Mouse (Mus musculus) macrophage (primary cell): ENCODE measurements around the gene Ago4. TPM values are rescaled to one million over a fixed set of nuclear protein-coding genes. Genes with fewer than 3 reads are reported as not detected.
"Not testable (repeated sequence)": the region's sequence is repeated elsewhere in the genome, so short reads cannot be mapped to it uniquely, and the experiment has no call there.

Experiments
- H3K27ac ChIP-seq: fragments of 350-480 bp; formaldehyde crosslinking; 2 replicates; pipeline ENCODE4 v1.9.0; 2021
- H3K36me3 ChIP-seq: fragments of 350-480 bp; formaldehyde crosslinking; 2 replicates; pipeline ENCODE4 v1.9.0; 2021; ENCODE audit errors: inconsistent target
- H3K4me3 ChIP-seq: fragments of 350-480 bp; formaldehyde crosslinking; 2 replicates; pipeline ENCODE4 v1.9.0; 2021; ENCODE audit errors: inconsistent target
- H3K79me2 ChIP-seq: fragments of 350-480 bp; formaldehyde crosslinking; 2 replicates; pipeline ENCODE4 v1.9.0; 2021; ENCODE audit errors: inconsistent target
- WGBS: methylation state at CpG from one replicate; pipeline ENCODE4 v1.1.7; 2026; ENCODE audit warnings: inconsistent platforms; ENCODE audit not compliant: missing documents; 5-methylcytosine and 5-hydroxymethylcytosine counted together
- polyA plus RNA-seq: library from polyadenylated mRNA; stranded (reverse); fragments of 250-400 nt; gene quantifications from 3 replicates; pipeline ENCODE4 v1.2.4, GENCODE M21; 2018; ENCODE audit warnings: inconsistent platforms

The Ago4 gene
- polyA plus RNA-seq, 1 experiment from 2014 or later: 6.6 TPM

GRCm38 (mm10) chr4:126545016-126545415 is 11.7 kb upstream of the Ago4 start:
- H3K4me3 ChIP-seq: no peak overlapping the region

GRCm38 (mm10) chr4:126542838-126543237 is 9.6 kb upstream of the Ago4 start:
- 20% methylated on average over 7 of the region's 7 CpGs for WGBS

More at GRCm38 (mm10) chr4:126545016-126545415, 11.7 kb upstream of the Ago4 start:
- no peaks in the 10 kb centered on the region for H3K36me3 ChIP-seq
- H3K27ac ChIP-seq: no peak overlapping the region
- H3K79me2 ChIP-seq: no peaks in the 10 kb centered on the region
- WGBS: 82% methylated on average over 1 of the region's 1 CpGs

DNA sequence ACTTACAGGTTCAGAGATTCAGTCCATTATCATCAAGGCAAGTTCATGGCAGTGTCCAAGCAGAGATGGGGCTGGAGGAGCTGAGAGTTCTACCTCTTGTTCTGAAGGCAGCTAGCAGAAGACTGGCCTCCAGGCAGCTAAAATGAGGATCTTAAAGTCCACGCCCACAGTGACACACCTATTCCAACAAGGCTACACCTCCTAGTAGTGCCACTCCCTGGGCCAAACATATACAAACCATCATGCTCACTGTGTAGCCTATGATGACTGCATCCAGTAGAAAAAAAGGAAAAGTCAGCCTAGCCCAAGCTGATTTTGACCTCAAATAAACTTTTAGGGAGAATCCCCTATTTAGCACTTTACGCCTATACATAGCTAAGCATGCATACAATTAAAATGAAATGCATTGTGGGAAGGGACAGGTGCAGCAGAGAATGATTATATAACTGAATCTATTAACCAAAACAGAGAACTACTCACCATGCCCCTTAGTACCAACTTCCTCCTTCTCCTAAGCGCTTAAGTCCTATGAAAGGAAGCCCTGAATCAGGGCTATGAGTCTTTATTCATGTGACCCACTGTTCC is 7.3 kb upstream of the Ago4 start:
- 6% methylated on average over 3 of the region's 3 CpGs for WGBS

More at GRCm38 (mm10) chr4:126542838-126543237, 9.6 kb upstream of the Ago4 start:
- no peak overlapping the region for H3K27ac ChIP-seq
- no peak overlapping the region for H3K4me3 ChIP-seq
- H3K36me3 ChIP-seq: no peaks in the 10 kb centered on the region
- no peaks in the 10 kb centered on the region for H3K79me2 ChIP-seq

DNA sequence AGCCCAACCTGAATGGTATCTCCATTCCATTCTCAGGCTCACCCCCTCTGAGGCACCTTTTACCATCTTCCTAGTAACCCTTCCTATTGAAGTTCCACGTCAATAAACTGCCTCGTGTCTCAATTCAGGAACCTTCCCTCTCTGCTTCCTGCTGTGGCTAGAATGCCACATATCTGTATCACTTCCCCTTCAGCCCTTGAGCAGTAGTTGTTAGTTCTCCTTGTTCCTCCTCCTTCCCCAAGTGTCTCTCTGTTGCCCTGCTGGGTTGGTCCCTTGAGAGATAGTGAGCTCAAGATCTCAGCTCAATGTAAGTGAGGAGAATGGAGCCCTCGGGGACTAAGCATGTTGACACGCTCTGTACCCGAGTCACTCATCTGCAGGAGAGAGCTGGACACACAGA is 3.6 kb upstream of the Ago4 start:
- Histone ChIP-seq H3K79me2 (peaks cover 8% of the 10 kb centered on the region; the same call in 1 of the 2 replicates), H3K27ac (peak overlapping the region; percentile 90), H3K4me3 (no peak overlapping the region), H3K36me3 (no peaks in the 10 kb centered on the region)
- 2% methylated on average over 5 of the region's 5 CpGs for WGBS

More for the DNA sequence above, 7.3 kb upstream of the Ago4 start:
- Histone ChIP-seq H3K79me2 (no peaks in the 10 kb centered on the region), H3K36me3 (no peaks in the 10 kb centered on the region), H3K4me3 (no peak overlapping the region), H3K27ac (peak overlapping the region; percentile 79)

- not testable (repeated sequence) for H3K27ac ChIP-seq, H3K4me3 ChIP-seq, H3K36me3 ChIP-seq
- H3K79me2 ChIP-seq: peaks cover 17% of the 10 kb centered on the region; the same call in 1 of the 2 replicates
- WGBS: 96% methylated on average over 5 of the region's 7 CpGs
Observed at GRCm38 (mm10) chr4:126535631-126536030, 2.4 kb upstream of the Ago4 start.

- no peaks in the 10 kb centered on the region for H3K36me3 ChIP-seq
- H3K4me3 ChIP-seq: no peak overlapping the region; the same call in 1 of the 2 replicates
- WGBS: 39% methylated on average over 7 of the region's 7 CpGs
- no peak overlapping the region for H3K27ac ChIP-seq
- peaks cover 36% of the 10 kb centered on the region for H3K79me2 ChIP-seq
Observed at GRCm38 (mm10) chr4:126533729-126534070, 428 bp upstream of the Ago4 start.

DNA sequence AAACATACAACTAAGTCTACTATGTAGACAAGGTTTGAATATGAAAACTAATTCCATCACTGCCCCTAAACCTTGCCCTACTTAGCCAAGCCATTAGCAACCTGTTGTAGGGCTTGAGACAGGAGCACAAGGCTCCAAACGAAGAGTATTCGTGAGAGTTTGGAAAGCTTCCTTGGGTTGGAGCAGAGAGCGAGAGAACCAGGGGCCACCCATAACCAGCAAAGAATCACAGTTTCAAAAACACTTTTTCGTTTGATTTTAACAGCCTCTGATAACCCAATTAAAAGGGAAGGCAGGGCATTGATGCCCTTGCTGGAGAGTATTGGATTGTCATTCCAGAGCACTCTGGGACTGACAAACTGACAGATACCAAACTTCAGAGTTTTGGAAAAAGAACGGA is 980 bp downstream of the Ago4 start:
- Histone ChIP-seq H3K36me3 (no peaks in the 10 kb centered on the region), H3K4me3 (peak overlapping the region; percentile 61), H3K79me2 (peaks cover 50% of the 10 kb centered on the region), H3K27ac (no peak overlapping the region)
- WGBS: 72% methylated on average over 5 of the region's 5 CpGs

DNA sequence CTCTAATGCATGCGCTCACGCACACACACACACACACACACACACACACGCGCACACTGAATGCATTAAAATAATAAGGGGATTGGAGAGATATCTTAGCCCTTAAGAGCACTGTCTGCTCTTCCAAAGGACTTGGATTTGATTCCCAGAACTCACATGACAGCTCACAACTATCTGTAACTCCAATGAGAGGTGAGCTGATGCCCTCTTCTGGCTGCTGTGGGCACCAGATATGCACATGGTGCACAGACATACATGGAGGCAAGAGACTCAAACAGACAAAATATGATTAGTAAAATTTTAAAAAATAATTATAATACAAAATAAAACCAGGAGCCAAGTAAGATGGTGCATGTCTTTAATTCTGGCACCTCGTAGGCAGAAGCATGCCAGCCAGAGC is 6.4 kb downstream of the Ago4 start:
- Histone ChIP-seq H3K79me2 (peaks cover 50% of the 10 kb centered on the region), H3K27ac (no peak overlapping the region), H3K4me3 (no peak overlapping the region), H3K36me3 (peaks cover 23% of the 10 kb centered on the region; the same call in 1 of the 2 replicates)
- 94% methylated on average over 5 of the region's 5 CpGs for WGBS

DNA sequence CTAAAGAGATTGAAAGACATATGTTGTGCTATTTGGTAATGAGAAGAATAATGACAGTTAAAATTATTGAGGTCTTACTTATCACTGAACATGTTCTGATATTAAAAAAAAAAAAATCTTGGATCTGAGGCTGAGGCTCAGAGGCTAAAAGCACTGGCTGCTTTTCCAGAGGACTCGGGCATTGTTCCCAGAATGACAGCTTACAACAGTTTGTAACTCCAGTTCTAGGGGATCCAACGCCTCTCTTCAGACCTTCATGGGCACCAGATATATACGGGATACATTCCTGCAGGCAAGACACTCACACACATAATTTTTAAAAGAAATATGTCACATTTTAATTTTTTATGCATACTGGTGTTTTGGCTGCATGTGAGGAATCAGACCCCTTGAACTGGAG is 7.1 kb downstream of the Ago4 start:
- H3K36me3 ChIP-seq: peaks cover 29% of the 10 kb centered on the region; the same call in 1 of the 2 replicates
- peaks cover 47% of the 10 kb centered on the region for H3K79me2 ChIP-seq
- no peak overlapping the region for H3K27ac ChIP-seq
- H3K4me3 ChIP-seq: no peak overlapping the region
- WGBS: 97% methylated on average over 3 of the region's 3 CpGs

DNA sequence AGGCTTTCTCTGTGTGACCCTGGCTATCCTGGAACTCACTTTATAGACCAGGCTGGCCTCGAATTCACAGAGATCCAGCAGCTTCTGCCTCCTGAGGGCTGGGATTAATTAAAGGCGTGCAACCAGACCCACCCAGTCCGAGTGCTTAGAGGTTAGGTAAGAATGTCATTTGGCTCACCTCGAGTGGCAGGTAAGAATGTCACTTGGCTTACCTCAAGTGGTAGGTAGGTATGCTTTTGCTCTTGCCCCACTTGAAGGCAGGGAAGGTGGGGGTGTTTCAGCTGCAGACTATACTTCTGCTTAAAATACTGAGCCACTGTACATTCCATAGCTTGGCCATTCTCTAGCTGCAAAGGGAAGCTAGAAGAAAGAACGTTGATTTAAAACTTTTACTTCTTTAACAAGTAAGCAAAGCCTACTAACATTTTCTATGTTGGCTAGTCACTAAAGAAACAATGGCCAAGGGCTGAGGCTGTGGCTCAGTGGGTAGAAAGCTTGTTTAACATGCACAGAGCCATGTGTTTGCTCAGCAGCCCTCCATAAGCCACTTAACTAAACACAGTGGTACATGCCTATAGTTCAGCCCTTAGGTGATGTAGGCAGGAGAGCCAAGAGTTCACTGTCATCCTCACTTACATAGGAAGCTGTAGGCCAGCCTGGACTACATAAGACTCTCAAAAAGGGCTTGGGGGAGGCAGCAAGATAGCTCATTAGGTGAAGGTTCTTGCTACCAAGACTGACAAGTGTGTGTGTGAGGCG is 20.8 kb downstream of the Ago4 start:
- 93% methylated on average over 5 of the region's 6 CpGs for WGBS
- Histone ChIP-seq H3K79me2 (no peaks in the 10 kb centered on the region), H3K4me3 (no peak overlapping the region), H3K36me3 (peaks cover 82% of the 10 kb centered on the region), H3K27ac (no peak overlapping the region)

DNA sequence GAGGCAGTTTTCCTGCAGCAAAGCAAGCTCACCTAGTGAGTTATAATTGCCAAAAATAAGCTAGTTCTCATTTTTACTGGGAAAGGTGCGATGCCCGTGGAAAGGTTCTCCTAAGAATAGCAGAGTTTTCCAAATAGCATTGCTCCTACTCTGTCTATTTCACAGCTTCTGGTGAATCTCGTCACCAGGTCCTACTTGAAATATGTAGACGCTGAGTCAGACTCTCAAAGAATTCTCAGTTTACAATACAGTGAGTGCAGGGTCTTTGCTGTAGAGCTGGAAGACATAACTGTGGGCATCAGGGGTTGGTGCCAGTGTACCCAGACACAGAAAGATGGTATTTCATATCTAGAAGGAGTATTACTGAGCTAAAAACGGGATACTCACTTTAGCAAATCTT is 22.3 kb downstream of the Ago4 start:
- Histone ChIP-seq H3K4me3 (no peak overlapping the region), H3K79me2 (no peaks in the 10 kb centered on the region), H3K27ac (no peak overlapping the region), H3K36me3 (peaks cover 84% of the 10 kb centered on the region)
- 90% methylated on average over 5 of the region's 5 CpGs for WGBS

GRCm38 (mm10) chr4:126509072-126509471 is 24.2 kb downstream of the Ago4 start:
- Histone ChIP-seq H3K27ac (no peak overlapping the region), H3K36me3 (peaks cover 93% of the 10 kb centered on the region), H3K79me2 (no peaks in the 10 kb centered on the region), H3K4me3 (no peak overlapping the region)
- 94% methylated on average over 2 of the region's 2 CpGs for WGBS

DNA sequence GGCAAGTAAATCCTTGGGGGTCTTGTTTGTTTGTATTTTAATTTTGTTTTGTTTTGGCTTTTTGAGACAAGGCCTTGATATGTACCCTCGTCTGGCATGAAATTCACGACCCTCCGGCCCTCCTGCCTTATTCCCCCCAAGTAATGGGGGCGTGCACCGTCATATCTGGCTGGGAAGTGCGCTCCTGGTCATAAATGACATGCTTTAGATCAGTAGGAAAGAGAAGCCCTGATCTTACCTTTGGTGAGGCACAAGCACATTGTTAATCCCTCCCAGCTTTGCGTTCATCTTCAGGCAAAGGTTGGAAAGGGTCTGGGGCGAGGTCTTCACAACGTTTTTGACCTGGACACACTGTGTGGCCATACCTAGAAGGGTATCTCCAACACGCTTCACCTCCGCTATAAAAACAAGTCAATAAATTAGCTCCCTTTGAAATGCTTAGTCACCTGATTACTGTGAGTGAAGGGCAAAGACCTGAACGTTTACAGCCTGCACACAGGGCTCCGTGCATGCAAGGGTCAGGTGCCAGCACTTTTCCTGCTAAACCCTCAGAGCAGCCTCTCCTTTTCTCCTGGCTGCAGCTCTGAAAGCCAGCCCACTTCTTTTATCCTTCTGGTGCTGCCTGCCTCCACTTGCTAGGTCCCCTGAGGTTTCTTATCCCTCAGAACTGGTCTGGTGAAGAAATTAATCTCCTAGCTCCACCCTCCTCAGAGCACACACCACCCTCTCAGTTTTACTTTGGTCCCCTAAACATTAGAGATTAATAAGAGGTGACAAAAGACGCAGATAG is 25.0 kb downstream of the Ago4 start:
- Histone ChIP-seq H3K27ac (no peak overlapping the region), H3K4me3 (no peak overlapping the region), H3K36me3 (peaks cover 93% of the 10 kb centered on the region), H3K79me2 (no peaks in the 10 kb centered on the region)
- WGBS: 92% methylated on average over 14 of the region's 14 CpGs

DNA sequence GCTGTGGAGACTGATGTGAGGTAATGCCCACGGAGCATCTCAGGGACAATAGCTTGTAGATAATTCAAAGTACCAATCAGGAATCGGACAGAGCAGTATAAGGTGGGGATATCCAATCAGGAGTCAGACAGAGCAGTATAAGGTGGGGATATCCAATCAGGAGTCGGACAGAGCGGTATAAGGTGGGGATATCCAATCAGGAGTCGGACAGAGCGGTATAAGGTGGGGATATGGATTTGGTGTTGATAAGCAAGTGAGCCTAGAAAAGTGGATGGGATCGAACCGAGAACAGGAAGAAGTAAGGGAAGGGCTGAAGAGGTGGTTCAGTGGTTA is 30.3 kb downstream of the Ago4 start:
- no peaks in the 10 kb centered on the region for H3K79me2 ChIP-seq
- whole genome bisulfite sequencing: 84% methylated on average over 8 of the region's 8 CpGs

More for the DNA sequence above, 30.3 kb downstream of the Ago4 start:
- Histone ChIP-seq H3K36me3 (peaks cover 66% of the 10 kb centered on the region), H3K4me3 (no peak overlapping the region), H3K27ac (no peak overlapping the region)
